Mouse (Mus musculus) heart, embryonic 14.5 days (tissue): ENCODE measurements around the gene Ltbp3. TPM values are rescaled to one million over a fixed set of nuclear protein-coding genes. Genes with fewer than 3 reads are reported as not detected.

ENCODE experiments used
- ATAC-seq: fragments of 200-750 bp; cut with Nextera tagmentation; 2 replicates; pipeline ENCODE4 v1.8.0; 2017; ENCODE audit warnings: low read depth, moderate TSS enrichment; ENCODE audit not compliant: insufficient number of reproducible peaks, insufficient read depth, low FRiP score
- H3K27ac ChIP-seq, 2 experiments: fragments of 200-500 bp in 1 of 2; fragments of 300-500 bp in 1 of 2; sonication (generic) in 1 of 2; replicated peaks in 1 of 2; 2 replicates each; pipeline ENCODE4 v1.5.1; 2012 to 2014; ENCODE audit warnings: low read depth in 2 of 2, low read length in 2 of 2, control low read depth in 1 of 2, mild to moderate bottlenecking in 1 of 2, mixed read lengths in 1 of 2; ENCODE audit not compliant: control insufficient read depth in 1 of 2, insufficient read depth in 1 of 2
- H3K27me3 ChIP-seq: fragments of 300-500 bp; sonication (generic); 2 replicates; pipeline ENCODE4 v1.6.1; 2014; ENCODE audit warnings: mild to moderate bottlenecking, low read length, control low read depth; ENCODE audit not compliant: control insufficient read depth, insufficient read depth
- H3K36me3 ChIP-seq: fragments of 300-500 bp; sonication (generic); 2 replicates; pipeline ENCODE4 v1.6.1; 2014; ENCODE audit warnings: mild to moderate bottlenecking, control low read depth, low read length, mixed read lengths; ENCODE audit not compliant: control insufficient read depth, insufficient read depth
- H3K4me1 ChIP-seq, 2 experiments: fragments of 200-500 bp in 1 of 2; fragments of 300-500 bp in 1 of 2; sonication (generic) in 1 of 2; 2 replicates each; pipeline ENCODE4 v1.6.1; 2012 to 2014; ENCODE audit warnings: low read length in 2 of 2, control low read depth in 1 of 2, mixed read lengths in 1 of 2; ENCODE audit not compliant: control insufficient read depth in 2 of 2, insufficient read depth in 2 of 2
- H3K4me2 ChIP-seq: fragments of 300-500 bp; sonication (generic); 2 replicates; pipeline ENCODE4 v1.6.1; 2014; ENCODE audit warnings: mild to moderate bottlenecking, low read length
- H3K4me3 ChIP-seq, 2 experiments: fragments of 200-500 bp in 1 of 2; fragments of 300-500 bp in 1 of 2; sonication (generic) in 1 of 2; 2 replicates each; pipeline ENCODE4 v1.5.1; 2012 to 2014; ENCODE audit warnings: low read length in 2 of 2, mild to moderate bottlenecking in 2 of 2, control low read depth in 1 of 2, low read depth in 1 of 2, moderate library complexity in 1 of 2; ENCODE audit not compliant: control insufficient read depth in 1 of 2, insufficient read depth in 1 of 2
- H3K9ac ChIP-seq: fragments of 300-500 bp; sonication (generic); 2 replicates; pipeline ENCODE4 v1.6.1; 2014; ENCODE audit warnings: mild to moderate bottlenecking, low read length
- H3K9me3 ChIP-seq: fragments of 300-500 bp; sonication (generic); 2 replicates; pipeline ENCODE4 v1.6.1; 2016; ENCODE audit warnings: low read length, control low read depth; ENCODE audit not compliant: control insufficient read depth
- WGBS: fragments of 180-500 bp; shearing (Covaris S2); extraction: QIAGEN DNeasy Blood & Tissue Kit; methylation state at CpG from one replicate; pipeline ENCODE4 v1.1.7; 2014; 5-methylcytosine and 5-hydroxymethylcytosine counted together
- polyA plus RNA-seq: library from polyadenylated mRNA; unstranded; fragments of >200 nt; fragmentation: Nextera tagmentation; extraction: Ambion mirVana; gene quantifications from 2 replicates; pipeline ENCODE4 v1.2.1, GENCODE M21; 2014

Gene Ltbp3
- polyA plus RNA-seq, 1 experiment from 2014 or later = 35.7 TPM

- 57% methylated on average over 7 of the region's 7 CpGs for WGBS
- Histone ChIP-seq H3K36me3 (peaks cover 63% of the 10 kb centered on the region), H3K9ac (peak overlapping the region; percentile 97), H3K4me2 (peak overlapping the region; percentile 95), H3K4me1 (peaks cover 3 to 21% of the 10 kb centered on the region in 2 experiments), H3K4me3 (peak overlapping the region; percentile 63 to 76), H3K9me3 (no peaks in the 10 kb centered on the region), H3K27ac (peak overlapping the region; percentile 66 to 68), H3K27me3 (no peaks in the 10 kb centered on the region)
- ATAC-seq = no peak
These were observed 55.9 kb downstream of the Ltbp3 start for GRCm38 (mm10) chr19:5796573-5797111.

GRCm38 (mm10) chr19:5797381-5798111, 56.8 kb downstream of the Ltbp3 start:
- H3K4me2 ChIP-seq = peak overlapping the region; percentile 95
- H3K27ac ChIP-seq = peak overlapping the region; percentile 62 to 66
- H3K4me3 ChIP-seq = peak overlapping the region; percentile 63 to 76
- no peak for ATAC-seq
- H3K36me3 ChIP-seq = peaks cover 63% of the 10 kb centered on the region
- no peaks in the 10 kb centered on the region for H3K27me3 ChIP-seq
- peaks cover 3 to 21% of the 10 kb centered on the region in 2 experiments for H3K4me1 ChIP-seq
- 7% methylated on average over 7 of the region's 7 CpGs for WGBS
- H3K9me3 ChIP-seq = no peaks in the 10 kb centered on the region
- peak overlapping the region; percentile 97 for H3K9ac ChIP-seq

DNA sequence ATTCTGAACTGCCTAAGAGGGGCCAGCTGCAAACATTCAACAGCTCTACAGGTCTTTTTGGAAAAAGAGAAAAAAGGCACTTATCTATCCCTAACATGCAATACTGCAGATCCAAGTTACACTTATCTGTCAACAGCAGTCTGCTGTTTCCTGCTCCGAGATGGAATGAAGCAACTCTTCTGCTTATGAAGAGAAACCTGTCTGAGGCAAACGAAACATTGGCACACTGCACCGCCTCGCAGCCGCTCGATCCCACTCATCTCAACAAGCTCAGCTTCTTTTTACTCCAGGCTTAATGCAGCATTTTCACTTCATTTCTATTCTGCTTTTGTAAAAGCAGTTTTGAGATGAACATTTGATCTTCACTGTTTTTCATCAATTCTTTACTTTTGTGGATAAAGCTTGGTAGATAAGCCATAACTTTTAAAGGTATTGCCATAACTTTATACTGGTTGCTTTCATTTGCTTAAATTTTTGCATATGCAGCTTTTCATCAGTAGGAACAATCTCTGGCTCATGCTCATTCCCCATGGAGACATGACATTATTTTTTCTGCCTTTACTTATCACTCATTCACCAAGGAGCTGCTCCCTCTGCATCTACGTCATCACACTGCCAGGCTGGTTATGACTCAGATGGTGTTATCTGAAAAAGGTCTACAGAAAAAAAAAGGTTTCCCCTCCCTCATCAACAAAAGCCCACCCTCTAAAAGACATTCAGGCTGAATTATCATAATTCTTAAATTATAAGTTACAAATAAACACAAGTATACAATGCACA, 58.2 kb downstream of the Ltbp3 start:
- no peak for ATAC-seq
- peak overlapping the region; percentile 95 for H3K4me2 ChIP-seq
- peak overlapping the region; percentile 97 for H3K9ac ChIP-seq
- H3K9me3 ChIP-seq = no peaks in the 10 kb centered on the region
- H3K4me3 ChIP-seq = peak overlapping the region; percentile 74 to 76
- H3K36me3 ChIP-seq = peaks cover 63% of the 10 kb centered on the region
- H3K4me1 ChIP-seq = peaks cover 8 to 24% of the 10 kb centered on the region in 2 experiments
- WGBS = under 1% methylated on average over 7 of the region's 7 CpGs
- no peaks in the 10 kb centered on the region for H3K27me3 ChIP-seq
- H3K27ac ChIP-seq = peak overlapping the region; percentile 36 to 65

GRCm38 (mm10) chr19:5799566-5800349, 59.1 kb downstream of the Ltbp3 start:
- Histone ChIP-seq H3K4me1 (peaks cover 16 to 33% of the 10 kb centered on the region in 2 experiments), H3K4me3 (peak overlapping the region; percentile 60 to 76), H3K27me3 (no peaks in the 10 kb centered on the region), H3K4me2 (peak overlapping the region; percentile 95), H3K27ac (peak overlapping the region; percentile 79 to 100), H3K9ac (peak overlapping the region; percentile 97), H3K36me3 (peaks cover 60% of the 10 kb centered on the region), H3K9me3 (no peaks in the 10 kb centered on the region)
- ATAC-seq = no peak
- under 1% methylated on average over 10 of the region's 10 CpGs for WGBS

GRCm38 (mm10) chr19:5800350-5800631, 59.6 kb downstream of the Ltbp3 start:
- H3K4me2 ChIP-seq = peak overlapping the region; percentile 95
- peaks cover 55% of the 10 kb centered on the region for H3K36me3 ChIP-seq
- H3K4me3 ChIP-seq = peak overlapping the region; percentile 60 to 76
- no peak for ATAC-seq
- 0% methylated on average over 2 of the region's 2 CpGs for WGBS
- H3K27me3 ChIP-seq = no peaks in the 10 kb centered on the region
- peak overlapping the region; percentile 97 for H3K9ac ChIP-seq
- H3K9me3 ChIP-seq = no peaks in the 10 kb centered on the region
- H3K4me1 ChIP-seq = peaks cover 20 to 34% of the 10 kb centered on the region in 2 experiments
- H3K27ac ChIP-seq = peak overlapping the region; percentile 79 to 100

DNA sequence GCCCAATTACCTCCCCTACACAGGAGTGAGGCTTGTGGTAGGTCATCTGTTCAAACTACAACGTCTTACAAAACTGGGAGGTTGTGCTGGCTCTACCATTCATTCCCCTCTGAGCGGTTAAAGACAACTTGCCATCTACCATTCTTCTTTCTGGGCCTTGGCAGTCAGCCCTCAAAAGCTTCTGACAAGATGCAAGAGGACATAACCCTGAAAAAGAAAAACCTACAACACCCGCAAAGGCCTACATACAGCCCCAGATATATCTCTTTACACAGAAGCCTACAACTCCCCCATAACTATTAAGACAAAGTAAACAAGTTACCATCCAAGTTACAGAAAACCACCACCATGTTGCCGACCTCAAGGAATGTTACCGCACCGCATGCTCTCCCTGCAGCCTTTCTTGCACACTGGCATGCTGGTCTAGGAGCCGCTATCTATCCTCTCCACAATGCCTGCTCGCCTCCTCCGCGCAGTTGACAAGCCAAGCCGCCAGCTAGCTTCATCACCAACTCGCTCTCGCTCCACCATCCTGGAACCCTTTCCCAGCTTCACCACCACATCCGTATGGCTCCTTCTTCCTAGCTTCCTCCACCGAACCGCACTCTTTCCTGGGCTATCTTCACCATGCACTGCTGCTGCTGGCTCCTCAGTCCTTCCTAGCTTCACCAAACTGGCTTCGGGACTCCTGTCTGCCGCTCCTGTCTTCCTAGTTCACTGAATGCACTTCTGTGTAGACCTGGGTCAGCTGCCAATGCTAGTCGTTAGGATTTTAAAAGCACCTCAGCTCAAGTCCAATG, 60.1 kb downstream of the Ltbp3 start:
- peaks cover 22 to 33% of the 10 kb centered on the region in 2 experiments for H3K4me1 ChIP-seq
- peak overlapping the region; percentile 60 to 76 for H3K4me3 ChIP-seq
- WGBS = under 1% methylated on average over 19 of the region's 19 CpGs
- no peaks in the 10 kb centered on the region for H3K27me3 ChIP-seq
- H3K9me3 ChIP-seq = no peaks in the 10 kb centered on the region
- H3K4me2 ChIP-seq = peak overlapping the region; percentile 95
- peak overlapping the region; percentile 79 to 100 for H3K27ac ChIP-seq
- no peak for ATAC-seq
- H3K9ac ChIP-seq = peak overlapping the region; percentile 97
- peaks cover 49% of the 10 kb centered on the region for H3K36me3 ChIP-seq
